Mouse (Mus musculus): ENCODE measurements at regions not wholly inside any gene's neighbourhood (a gene's known extent, or its start where the extent isn't known, plus 50 kb on each side); places are given as distances from the start of the nearest gene placed in this dataset.
A peak's percentile ranks its signal among the peaks of the same experiment; 100 is the strongest.

DNA sequence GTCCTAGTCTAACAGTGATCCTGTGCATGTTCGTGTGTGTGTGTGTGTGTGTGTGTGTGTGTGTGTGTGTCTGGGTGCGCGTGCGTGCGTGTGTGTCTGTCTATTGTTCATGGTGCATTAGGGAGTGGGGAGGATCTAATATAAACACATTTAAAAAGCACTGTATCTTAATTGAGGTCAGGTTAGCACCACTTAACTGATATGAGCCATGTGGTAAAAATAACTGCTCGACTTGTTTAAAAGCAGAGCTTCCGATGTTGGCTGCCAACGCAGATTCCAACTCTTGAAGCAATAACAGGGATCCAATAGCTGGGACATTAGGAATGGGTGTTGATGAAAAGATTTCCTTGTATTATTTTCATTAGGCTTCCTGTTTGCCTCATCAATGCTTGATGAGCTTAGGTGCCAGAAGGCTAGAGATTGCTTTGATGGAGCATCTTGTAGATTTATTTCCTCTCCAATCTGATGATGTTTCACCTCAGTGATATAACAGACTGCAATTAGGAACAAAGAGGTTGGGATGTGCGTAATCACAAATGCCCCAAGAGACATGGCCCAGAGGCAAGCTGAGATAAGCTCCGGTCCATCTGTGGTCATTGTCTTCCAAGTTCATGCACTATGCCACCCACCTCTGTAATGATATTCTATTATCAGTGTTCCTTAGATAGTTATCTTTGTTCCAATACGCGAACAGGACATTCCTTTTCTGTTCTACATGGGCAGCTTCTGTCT lies 135.7 kb upstream of the Asb5 start:
- Histone ChIP-seq H3K4me3 (replicated peaks; ENCODE audit: low read length) (no peak overlapping the region), H3K27ac (ENCODE audit: low read length) (no peak overlapping the region), H3K4me1 (replicated peaks; ENCODE audit: control insufficient read depth, insufficient read depth, low read length) (no peaks in the 10 kb centered on the region), H3K27me3 (replicated peaks; ENCODE audit: control insufficient read depth, insufficient read depth, low read length) (no peaks in the 10 kb centered on the region), H3K4me2 (ENCODE audit: low read length) (no peak overlapping the region), H3K9ac (replicated peaks; ENCODE audit: low read depth, low read length) (no peak overlapping the region), H3K36me3 (ENCODE audit: control insufficient read depth, insufficient read depth) (no peaks in the 10 kb centered on the region), H3K9me3 (ENCODE audit: control insufficient read depth, low read length) (no peaks in the 10 kb centered on the region)
- ATAC-seq: no peak
- WGBS: 93% methylated on average over 12 of the region's 12 CpGs

- Histone ChIP-seq H3K4me3 (replicated peaks; ENCODE audit: low read length) (no peak overlapping the region), H3K36me3 (ENCODE audit: control insufficient read depth, insufficient read depth) (no peaks in the 10 kb centered on the region), H3K9ac (replicated peaks; ENCODE audit: low read depth, low read length) (no peak overlapping the region), H3K4me2 (ENCODE audit: low read length) (no peak overlapping the region), H3K27me3 (replicated peaks; ENCODE audit: control insufficient read depth, insufficient read depth, low read length) (no peaks in the 10 kb centered on the region), H3K4me1 (replicated peaks; ENCODE audit: control insufficient read depth, insufficient read depth, low read length) (no peaks in the 10 kb centered on the region), H3K9me3 (ENCODE audit: control insufficient read depth, low read length) (no peaks in the 10 kb centered on the region), H3K27ac (ENCODE audit: low read length) (no peak overlapping the region)
- WGBS: 27% methylated on average over 2 of the region's 2 CpGs
- peak; percentile 64 for ATAC-seq
Measured at GRCm38 (mm10) chr8:54405723-54406122, 123.7 kb upstream of the Asb5 start.

- no peaks in the 10 kb centered on the region for H3K4me1 ChIP-seq (replicated peaks; ENCODE audit: control insufficient read depth, insufficient read depth, low read length)
- no peak overlapping the region for H3K9ac ChIP-seq (replicated peaks; ENCODE audit: low read depth, low read length)
- 73% methylated on average over 4 of the region's 4 CpGs for WGBS
- H3K4me2 ChIP-seq (ENCODE audit: low read length): no peak overlapping the region
- no peaks in the 10 kb centered on the region for H3K36me3 ChIP-seq (ENCODE audit: control insufficient read depth, insufficient read depth)
- H3K27ac ChIP-seq (ENCODE audit: low read length): no peak overlapping the region
- H3K27me3 ChIP-seq (replicated peaks; ENCODE audit: control insufficient read depth, insufficient read depth, low read length): no peaks in the 10 kb centered on the region
- H3K9me3 ChIP-seq (ENCODE audit: control insufficient read depth, low read length): no peaks in the 10 kb centered on the region
- ATAC-seq: 0 out of 2 replicates have a peak, but pooled peaks have one; percentile 45
- no peak overlapping the region for H3K4me3 ChIP-seq (replicated peaks; ENCODE audit: low read length)
Measured at GRCm38 (mm10) chr8:54414092-54414799, 115.1 kb upstream of the Asb5 start.

DNA sequence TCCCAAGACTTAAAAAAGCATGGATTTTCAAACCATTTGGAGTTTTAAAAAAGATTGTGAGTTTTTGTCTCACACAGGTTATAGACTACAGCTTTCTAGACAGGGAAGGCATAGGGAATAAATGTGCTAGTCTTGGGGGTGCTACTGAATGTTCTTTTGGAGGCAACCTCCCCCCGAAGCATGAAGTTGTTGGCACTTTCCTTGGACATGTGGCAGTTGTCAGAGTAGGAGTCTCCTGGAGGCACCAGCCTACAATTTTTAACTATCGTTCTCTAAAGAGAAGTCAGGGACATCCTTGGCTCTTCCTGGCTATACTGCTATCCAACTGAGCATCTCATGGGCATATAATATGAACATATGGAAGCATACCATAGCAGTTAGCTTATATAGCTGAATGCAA lies 112.7 kb upstream of the Asb5 start:
- ATAC-seq: no peak
- WGBS: 84% methylated on average over 2 of the region's 2 CpGs

DNA sequence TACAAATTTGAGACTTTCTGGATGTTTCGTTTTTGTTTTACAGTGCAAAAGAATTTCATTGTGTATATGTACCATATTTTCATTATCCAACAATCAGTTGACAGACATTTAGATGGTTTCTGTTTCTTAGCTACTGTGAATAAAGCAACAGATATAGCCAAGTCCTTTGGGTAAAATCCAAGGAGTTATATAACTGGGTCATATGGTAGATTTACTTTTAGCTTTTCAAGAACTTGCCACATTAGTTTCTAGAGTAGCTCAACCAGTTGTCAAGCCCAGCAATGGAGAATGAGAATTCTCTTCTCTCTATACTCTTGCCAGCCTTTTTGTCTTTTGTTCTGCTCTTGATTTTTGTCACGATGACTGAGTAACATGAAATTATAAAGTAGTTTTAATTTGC lies 111.3 kb upstream of the Asb5 start:
- Histone ChIP-seq H3K4me3 (replicated peaks; ENCODE audit: low read length) (no peak overlapping the region), H3K4me1 (replicated peaks; ENCODE audit: control insufficient read depth, insufficient read depth, low read length) (no peaks in the 10 kb centered on the region), H3K27me3 (replicated peaks; ENCODE audit: control insufficient read depth, insufficient read depth, low read length) (no peaks in the 10 kb centered on the region), H3K9me3 (ENCODE audit: control insufficient read depth, low read length) (no peaks in the 10 kb centered on the region), H3K4me2 (ENCODE audit: low read length) (no peak overlapping the region), H3K27ac (ENCODE audit: low read length) (no peak overlapping the region), H3K36me3 (ENCODE audit: control insufficient read depth, insufficient read depth) (no peaks in the 10 kb centered on the region), H3K9ac (replicated peaks; ENCODE audit: low read depth, low read length) (no peak overlapping the region)
- WGBS: 87% methylated on average over 2 of the region's 2 CpGs
- no peak for ATAC-seq

More for the DNA sequence above, 112.7 kb upstream of the Asb5 start:
- H3K4me3 ChIP-seq (replicated peaks; ENCODE audit: low read length): no peak overlapping the region
- no peaks in the 10 kb centered on the region for H3K27me3 ChIP-seq (replicated peaks; ENCODE audit: control insufficient read depth, insufficient read depth, low read length)
- H3K4me1 ChIP-seq (replicated peaks; ENCODE audit: control insufficient read depth, insufficient read depth, low read length): no peaks in the 10 kb centered on the region
- no peaks in the 10 kb centered on the region for H3K36me3 ChIP-seq (ENCODE audit: control insufficient read depth, insufficient read depth)
- H3K27ac ChIP-seq (ENCODE audit: low read length): no peak overlapping the region
- no peaks in the 10 kb centered on the region for H3K9me3 ChIP-seq (ENCODE audit: control insufficient read depth, low read length)
- H3K4me2 ChIP-seq (ENCODE audit: low read length): no peak overlapping the region
- H3K9ac ChIP-seq (replicated peaks; ENCODE audit: low read depth, low read length): no peak overlapping the region

- no peaks in the 10 kb centered on the region for H3K9me3 ChIP-seq (ENCODE audit: control insufficient read depth, low read length)
- H3K4me1 ChIP-seq (replicated peaks; ENCODE audit: control insufficient read depth, insufficient read depth, low read length): no peaks in the 10 kb centered on the region
- no peak overlapping the region for H3K4me3 ChIP-seq (replicated peaks; ENCODE audit: low read length)
- no peak overlapping the region for H3K27ac ChIP-seq (ENCODE audit: low read length)
- 83% methylated on average over 6 of the region's 6 CpGs for WGBS
- H3K36me3 ChIP-seq (ENCODE audit: control insufficient read depth, insufficient read depth): no peaks in the 10 kb centered on the region
- ATAC-seq: no peak
- H3K27me3 ChIP-seq (replicated peaks; ENCODE audit: control insufficient read depth, insufficient read depth, low read length): no peaks in the 10 kb centered on the region
- H3K4me2 ChIP-seq (ENCODE audit: low read length): no peak overlapping the region
- H3K9ac ChIP-seq (replicated peaks; ENCODE audit: low read depth, low read length): no peak overlapping the region
Measured at GRCm38 (mm10) chr8:54420339-54421098, 108.9 kb upstream of the Asb5 start.

GRCm38 (mm10) chr8:54425039-54425438 lies 104.3 kb upstream of the Asb5 start:
- no peaks in the 10 kb centered on the region for H3K27me3 ChIP-seq (replicated peaks; ENCODE audit: control insufficient read depth, insufficient read depth, low read length)
- no peaks in the 10 kb centered on the region for H3K4me1 ChIP-seq (replicated peaks; ENCODE audit: control insufficient read depth, insufficient read depth, low read length)
- no peaks in the 10 kb centered on the region for H3K36me3 ChIP-seq (ENCODE audit: control insufficient read depth, insufficient read depth)
- no peak overlapping the region for H3K27ac ChIP-seq (ENCODE audit: low read length)
- 88% methylated on average over 3 of the region's 3 CpGs for WGBS
- H3K4me2 ChIP-seq (ENCODE audit: low read length): no peak overlapping the region
- no peak overlapping the region for H3K9ac ChIP-seq (replicated peaks; ENCODE audit: low read depth, low read length)
- no peak overlapping the region for H3K4me3 ChIP-seq (replicated peaks; ENCODE audit: low read length)
- H3K9me3 ChIP-seq (ENCODE audit: control insufficient read depth, low read length): no peaks in the 10 kb centered on the region
- ATAC-seq: no peak

GRCm38 (mm10) chr8:54435694-54436093 lies 93.7 kb upstream of the Asb5 start:
- H3K9me3 ChIP-seq (ENCODE audit: control insufficient read depth, low read length): no peaks in the 10 kb centered on the region
- H3K4me3 ChIP-seq (replicated peaks; ENCODE audit: low read length): no peak overlapping the region
- no peaks in the 10 kb centered on the region for H3K27me3 ChIP-seq (replicated peaks; ENCODE audit: control insufficient read depth, insufficient read depth, low read length)
- no peak overlapping the region for H3K27ac ChIP-seq (ENCODE audit: low read length)
- no peak for ATAC-seq
- H3K9ac ChIP-seq (replicated peaks; ENCODE audit: low read depth, low read length): no peak overlapping the region
- H3K4me2 ChIP-seq (ENCODE audit: low read length): no peak overlapping the region
- H3K36me3 ChIP-seq (ENCODE audit: control insufficient read depth, insufficient read depth): no peaks in the 10 kb centered on the region
- H3K4me1 ChIP-seq (replicated peaks; ENCODE audit: control insufficient read depth, insufficient read depth, low read length): no peaks in the 10 kb centered on the region
- WGBS: 69% methylated on average over 5 of the region's 5 CpGs

DNA sequence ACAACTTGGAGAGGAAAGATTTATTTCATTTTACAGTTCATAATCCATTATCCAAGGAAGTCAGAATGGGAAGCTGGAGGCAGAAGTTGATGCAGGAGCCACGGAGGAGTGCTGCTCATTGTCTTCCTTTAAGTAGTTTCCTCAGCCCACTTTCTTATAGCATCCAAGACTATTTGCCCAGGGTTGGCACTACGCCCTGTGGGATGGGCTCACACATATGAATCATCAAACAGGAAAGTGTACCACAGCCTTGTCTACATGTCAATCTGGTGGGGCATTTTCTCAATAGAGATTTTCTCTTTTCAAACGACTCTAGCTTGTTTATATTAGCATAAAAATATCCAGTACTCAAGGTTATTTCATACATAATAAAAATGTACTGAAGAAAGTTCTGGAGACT lies 88.2 kb upstream of the Asb5 start:
- Histone ChIP-seq H3K27me3 (replicated peaks; ENCODE audit: control insufficient read depth, insufficient read depth, low read length) (no peaks in the 10 kb centered on the region), H3K36me3 (ENCODE audit: control insufficient read depth, insufficient read depth) (no peaks in the 10 kb centered on the region), H3K9me3 (ENCODE audit: control insufficient read depth, low read length) (no peaks in the 10 kb centered on the region), H3K4me1 (replicated peaks; ENCODE audit: control insufficient read depth, insufficient read depth, low read length) (no peaks in the 10 kb centered on the region), H3K4me2 (ENCODE audit: low read length) (no peak overlapping the region), H3K27ac (ENCODE audit: low read length) (no peak overlapping the region), H3K9ac (replicated peaks; ENCODE audit: low read depth, low read length) (no peak overlapping the region), H3K4me3 (replicated peaks; ENCODE audit: low read length) (no peak overlapping the region)
- no peak for ATAC-seq
- WGBS: 75% methylated on average over 3 of the region's 3 CpGs
